Mouse (Mus musculus): ENCODE results near the gene Dnah8.

- TF ChIP-seq CTCF (conservative IDR thresholded peaks at IDR 0.05; ENCODE audit: low read length) (no peak), POU5F1 (IDR thresholded peaks at IDR 0.05; ENCODE audit: borderline replicate concordance, low read length) (no peak)
These were observed 19.9 kb upstream of the Dnah8 start for GRCm38 (mm10) chr17:30604296-30604695.
